In genomic region chr6:86793021-86793815, GRCm38 (mm10) we compare ENCODE assay signal across 7 mouse cellular contexts. TPM values are rescaled to one million over a fixed set of nuclear protein-coding genes. Genes with fewer than 3 reads are reported as not detected.
A peak's percentile ranks its signal among the peaks of the same experiment; 100 is the strongest.
DNase-seq lines count a peak whose midpoint lies in the region; ATAC-seq and TF ChIP-seq lines count a peak whose summit lies in the region.

Gene Anxa4, minus strand, starts transcription at chr6:86793584.

- under 1% methylated on average over 41 of the region's 41 CpGs for WGBS in forebrain, postnatal 0 days
- under 1% methylated on average over 41 of the region's 41 CpGs for WGBS in hindbrain, embryonic 12.5 days
- WGBS in limb, embryonic 15.5 days: 1% methylated on average over 41 of the region's 41 CpGs
- 2% methylated on average over 41 of the region's 41 CpGs for WGBS in midbrain, embryonic 16.5 days
- under 1% methylated on average over 41 of the region's 41 CpGs for WGBS in stomach, embryonic 16.5 days

- ATAC-seq in G1E (ENCODE audit: extremely low read depth, insufficient number of reproducible peaks, low FRiP score, poor library complexity, severe bottlenecking): peak; percentile 54
- no peak for ATAC-seq in forebrain, postnatal 0 days
- no peak for ATAC-seq in hindbrain, embryonic 12.5 days (ENCODE audit: low FRiP score)
- peak; percentile 84 for ATAC-seq in limb, embryonic 15.5 days (ENCODE audit: insufficient number of reproducible peaks, low FRiP score, low TSS enrichment, low read depth)
- no peak for ATAC-seq in midbrain, embryonic 16.5 days
- ATAC-seq in stomach, embryonic 16.5 days (ENCODE audit: insufficient read depth, low FRiP score): peak; percentile 89

- no peak within 1 kb of the TSS for H3K27ac ChIP-seq in bone marrow macrophage, adult 2 months (ENCODE audit: insufficient read depth, low read depth, low read length)
- H3K27ac ChIP-seq in forebrain, postnatal 0 days (ENCODE audit: low read depth, low read length): no peak within 1 kb of the TSS
- no peak within 1 kb of the TSS for H3K27ac ChIP-seq in hindbrain, embryonic 12.5 days
- peak within 1 kb of the TSS; percentile 11; the same call in 1 of the 2 replicates for H3K27ac ChIP-seq in limb, embryonic 15.5 days
- H3K27ac ChIP-seq in midbrain, embryonic 16.5 days (ENCODE audit: low read length): no peak within 1 kb of the TSS
- H3K27ac ChIP-seq in stomach, embryonic 16.5 days (ENCODE audit: low read length): peak within 1 kb of the TSS; percentile 56

- peaks cover 30% of the 10 kb centered on the region for H3K4me1 ChIP-seq in G1E (ENCODE audit: insufficient read depth, low read depth, low read length)
- H3K4me1 ChIP-seq in bone marrow macrophage, adult 2 months (ENCODE audit: control insufficient read depth, insufficient read depth, low read length): peaks cover 39% of the 10 kb centered on the region
- H3K4me1 ChIP-seq in forebrain, postnatal 0 days (ENCODE audit: insufficient read depth): peaks cover 7% of the 10 kb centered on the region; the same call in 1 of the 2 replicates
- H3K4me1 ChIP-seq in hindbrain, embryonic 12.5 days: peaks cover 11% of the 10 kb centered on the region
- peaks cover 15% of the 10 kb centered on the region for H3K4me1 ChIP-seq in limb, embryonic 15.5 days
- H3K4me1 ChIP-seq in midbrain, embryonic 16.5 days (ENCODE audit: control insufficient read depth, insufficient read depth, low read length): peaks cover 9% of the 10 kb centered on the region
- H3K4me1 ChIP-seq in stomach, embryonic 16.5 days (ENCODE audit: control insufficient read depth, insufficient read depth, low read length): peaks cover 6% of the 10 kb centered on the region

- no peak for TF ChIP-seq POLR2A in bone marrow macrophage, adult 2 months (IDR thresholded peaks at IDR 0.05; ENCODE audit: borderline replicate concordance, low read depth, low read length)

- no peaks in the 10 kb centered on the region for H3K9me3 ChIP-seq in G1E (replicated peaks)
- H3K9me3 ChIP-seq in forebrain, postnatal 0 days (ENCODE audit: low read length): no peaks in the 10 kb centered on the region
- no peaks in the 10 kb centered on the region for H3K9me3 ChIP-seq in hindbrain, embryonic 12.5 days (replicated peaks)
- no peaks in the 10 kb centered on the region for H3K9me3 ChIP-seq in limb, embryonic 15.5 days
- H3K9me3 ChIP-seq in midbrain, embryonic 16.5 days (replicated peaks; ENCODE audit: control insufficient read depth, low read length, poor library complexity, severe bottlenecking): no peaks in the 10 kb centered on the region
- H3K9me3 ChIP-seq in stomach, embryonic 16.5 days (replicated peaks; ENCODE audit: control insufficient read depth, low read length): no peaks in the 10 kb centered on the region

- peaks cover 58% of the 10 kb centered on the region for H3K27me3 ChIP-seq in G1E (ENCODE audit: insufficient read depth, low read length)
- 0 out of 2 replicates have a peak, but pooled peaks cover 4% of the 10 kb centered on the region for H3K27me3 ChIP-seq in forebrain, postnatal 0 days (ENCODE audit: insufficient read depth, low read length)
- peaks cover 39% of the 10 kb centered on the region for H3K27me3 ChIP-seq in hindbrain, embryonic 12.5 days
- H3K27me3 ChIP-seq in limb, embryonic 15.5 days: peaks cover 9% of the 10 kb centered on the region; the same call in 1 of the 2 replicates
- H3K27me3 ChIP-seq in midbrain, embryonic 16.5 days (ENCODE audit: control insufficient read depth, insufficient read depth, low read depth, low read length): peaks cover 22% of the 10 kb centered on the region
- no peaks in the 10 kb centered on the region for H3K27me3 ChIP-seq in stomach, embryonic 16.5 days (ENCODE audit: control insufficient read depth, insufficient read depth, low read length)

- H3K4me2 ChIP-seq in forebrain, postnatal 0 days (ENCODE audit: low read depth): peak within 1 kb of the TSS; percentile 83
- peak within 1 kb of the TSS; percentile 93 for H3K4me2 ChIP-seq in hindbrain, embryonic 12.5 days (replicated peaks)
- peak within 1 kb of the TSS; percentile 90 for H3K4me2 ChIP-seq in limb, embryonic 15.5 days
- H3K4me2 ChIP-seq in midbrain, embryonic 16.5 days (ENCODE audit: low read length): peak within 1 kb of the TSS; percentile 70
- H3K4me2 ChIP-seq in stomach, embryonic 16.5 days (ENCODE audit: low read depth, low read length): peak within 1 kb of the TSS; percentile 69

- TF ChIP-seq CTCF in G1E (IDR thresholded peaks at IDR 0.05; ENCODE audit: low read depth, low read length): no peak
- no peak for TF ChIP-seq CTCF in bone marrow macrophage, adult 2 months (IDR thresholded peaks at IDR 0.05; ENCODE audit: low read depth, low read length)
- TF ChIP-seq CTCF in forebrain, postnatal 0 days (IDR thresholded peaks at IDR 0.05; ENCODE audit: low read depth): no peak

- no peaks in the 10 kb centered on the region for H3K36me3 ChIP-seq in G1E (replicated peaks)
- H3K36me3 ChIP-seq in forebrain, postnatal 0 days (ENCODE audit: insufficient read depth): no peaks in the 10 kb centered on the region
- H3K36me3 ChIP-seq in hindbrain, embryonic 12.5 days: no peaks in the 10 kb centered on the region
- no peaks in the 10 kb centered on the region for H3K36me3 ChIP-seq in limb, embryonic 15.5 days
- H3K36me3 ChIP-seq in midbrain, embryonic 16.5 days (ENCODE audit: control insufficient read depth, insufficient read depth, low read length): no peaks in the 10 kb centered on the region
- no peaks in the 10 kb centered on the region for H3K36me3 ChIP-seq in stomach, embryonic 16.5 days (ENCODE audit: control insufficient read depth, insufficient read depth, low read length)

- 0 out of 2 replicates have a peak within 1 kb of the TSS, but pooled peaks have one; percentile 22 for H3K9ac ChIP-seq in forebrain, postnatal 0 days
- H3K9ac ChIP-seq in hindbrain, embryonic 12.5 days: peak within 1 kb of the TSS; percentile 53
- peak within 1 kb of the TSS; percentile 62 for H3K9ac ChIP-seq in limb, embryonic 15.5 days
- H3K9ac ChIP-seq in midbrain, embryonic 16.5 days (ENCODE audit: low read depth, low read length): peak within 1 kb of the TSS; percentile 47; the same call in 1 of the 2 replicates
- peak within 1 kb of the TSS; percentile 84 for H3K9ac ChIP-seq in stomach, embryonic 16.5 days (ENCODE audit: low read length)

- DNase-seq in G1E (ENCODE audit: low spot score): peak; percentile 80
- no peak for DNase-seq in forebrain, postnatal 0 days

- H3K4me3 ChIP-seq in G1E (ENCODE audit: low read depth, low read length): peak within 1 kb of the TSS; percentile 69
- peak within 1 kb of the TSS; percentile 90 for H3K4me3 ChIP-seq in bone marrow macrophage, adult 2 months (ENCODE audit: insufficient read depth, low read length)
- peak within 1 kb of the TSS; percentile 36 for H3K4me3 ChIP-seq in forebrain, postnatal 0 days (ENCODE audit: low read depth, low read length)
- peak within 1 kb of the TSS; percentile 49 for H3K4me3 ChIP-seq in hindbrain, embryonic 12.5 days
- peak within 1 kb of the TSS; percentile 74 for H3K4me3 ChIP-seq in limb, embryonic 15.5 days
- H3K4me3 ChIP-seq in midbrain, embryonic 16.5 days (ENCODE audit: low read depth, low read length): peak within 1 kb of the TSS; percentile 38
- H3K4me3 ChIP-seq in stomach, embryonic 16.5 days (replicated peaks; ENCODE audit: low read length): peak within 1 kb of the TSS; percentile 77

RNA-seq across cellular contexts. Expression of gene Anxa4, which starts in this region (rescaled TPM):
- total RNA-seq in G1E (2014; fragmentation: Nextera tagmentation): 0.68 and 3.5 TPM in 2 replicates
- total RNA-seq in G1E (2017): 12.0 and 15.6 TPM in 2 replicates
- 1.0 TPM in 2 replicates for polyA plus RNA-seq in G1E (2012)
- polyA plus RNA-seq in bone marrow macrophage, adult 2 months (2012; ENCODE audit: insufficient read depth, insufficient read length, missing spikeins): 305 and 317 TPM in 2 replicates
- total RNA-seq in forebrain, postnatal 0 days (2014; rRNA removed): 3.8 and 4.0 TPM in 2 replicates
- polyA plus RNA-seq in forebrain, postnatal 0 days (2015; fragmentation: Nextera tagmentation; extraction: Ambion mirVana): 5.3 and 5.8 TPM in 2 replicates
- 9.9 and 11.3 TPM in 2 replicates for polyA plus RNA-seq in hindbrain, embryonic 12.5 days (2016; fragmentation: Nextera tagmentation; extraction: Ambion mirVana)
- 61.9 and 66.6 TPM in 2 replicates for polyA plus RNA-seq in limb, embryonic 15.5 days (2015; fragmentation: Nextera tagmentation; extraction: Ambion mirVana)
- 4.6 TPM in 2 replicates for polyA plus RNA-seq in midbrain, embryonic 16.5 days (2015; fragmentation: Nextera tagmentation; extraction: Ambion mirVana)
- polyA plus RNA-seq in stomach, embryonic 16.5 days (2015; fragmentation: Nextera tagmentation; extraction: Ambion mirVana): 146 and 153 TPM in 2 replicates

Comparison
In these comparisons a context has a peak if more than half of its experiments do, and no peak if none do; other contexts are left out.
1. ATAC-seq: peak in G1E (single experiment), limb, embryonic 15.5 days (single experiment) and stomach, embryonic 16.5 days (single experiment); none in forebrain, postnatal 0 days (single experiment), hindbrain, embryonic 12.5 days (single experiment) and midbrain, embryonic 16.5 days (single experiment).
2. H3K4me3 ChIP-seq: peak in every context shown above with its lines; median percentile 90 in bone marrow macrophage, adult 2 months; 77 in stomach, embryonic 16.5 days; 74 in limb, embryonic 15.5 days; 69 in G1E; 49 in hindbrain, embryonic 12.5 days; 38 in midbrain, embryonic 16.5 days; 36 in forebrain, postnatal 0 days.
3. H3K27ac ChIP-seq: peak in limb, embryonic 15.5 days (single experiment) and stomach, embryonic 16.5 days (single experiment); none in bone marrow macrophage, adult 2 months (single experiment), forebrain, postnatal 0 days (single experiment), hindbrain, embryonic 12.5 days (single experiment) and midbrain, embryonic 16.5 days (single experiment).
4. H3K9ac ChIP-seq: peak in every context shown above with its lines; median percentile 84 in stomach, embryonic 16.5 days; 62 in limb, embryonic 15.5 days; 53 in hindbrain, embryonic 12.5 days; 47 in midbrain, embryonic 16.5 days; 22 in forebrain, postnatal 0 days.
5. Peak in every context shown above with its lines, with median percentiles within 50 percentile points of each other: H3K4me2 ChIP-seq.